Mouse (Mus musculus): ENCODE data around the gene Trpm4.

- TF ChIP-seq MYC (IDR thresholded peaks at IDR 0.05; ENCODE audit: low read depth, low read length) (0 out of 2 replicates have a peak, but pooled peaks have one; percentile 42), USF1 (IDR thresholded peaks at IDR 0.05; ENCODE audit: low read depth, low read length) (no peak), POLR2A (IDR thresholded peaks at IDR 0.05; ENCODE audit: low read depth, low read length) (peak; percentile 53), ZC3H11A (IDR thresholded peaks at IDR 0.05; ENCODE audit: low read depth, low read length) (no peak), CTCF (conservative IDR thresholded peaks at IDR 0.05 in 1 of 2, IDR thresholded peaks at IDR 0.05 in 1 of 2; ENCODE audit: low read depth in 2 of 2, low read length in 2 of 2) (peak; percentile 12 to 64; a peak in 2 of 4 replicates), USF2 (conservative IDR thresholded peaks at IDR 0.05; ENCODE audit: low read depth, low read length) (no peak), UBTF (IDR thresholded peaks at IDR 0.05; ENCODE audit: low read depth, low read length) (no peak), HCFC1 (IDR thresholded peaks at IDR 0.05; ENCODE audit: low read depth, low read length) (no peak)
Observed at GRCm38 (mm10) chr7:45367020-45367880, 33.7 kb upstream of the Trpm4 start.
